Mouse (Mus musculus): ENCODE data around the gene Tmem26.
"Not testable (repeated sequence)": the region's sequence is repeated elsewhere in the genome, so short reads cannot be mapped to it uniquely, and the experiment has no call there.

Tmem26 gene

DNA sequence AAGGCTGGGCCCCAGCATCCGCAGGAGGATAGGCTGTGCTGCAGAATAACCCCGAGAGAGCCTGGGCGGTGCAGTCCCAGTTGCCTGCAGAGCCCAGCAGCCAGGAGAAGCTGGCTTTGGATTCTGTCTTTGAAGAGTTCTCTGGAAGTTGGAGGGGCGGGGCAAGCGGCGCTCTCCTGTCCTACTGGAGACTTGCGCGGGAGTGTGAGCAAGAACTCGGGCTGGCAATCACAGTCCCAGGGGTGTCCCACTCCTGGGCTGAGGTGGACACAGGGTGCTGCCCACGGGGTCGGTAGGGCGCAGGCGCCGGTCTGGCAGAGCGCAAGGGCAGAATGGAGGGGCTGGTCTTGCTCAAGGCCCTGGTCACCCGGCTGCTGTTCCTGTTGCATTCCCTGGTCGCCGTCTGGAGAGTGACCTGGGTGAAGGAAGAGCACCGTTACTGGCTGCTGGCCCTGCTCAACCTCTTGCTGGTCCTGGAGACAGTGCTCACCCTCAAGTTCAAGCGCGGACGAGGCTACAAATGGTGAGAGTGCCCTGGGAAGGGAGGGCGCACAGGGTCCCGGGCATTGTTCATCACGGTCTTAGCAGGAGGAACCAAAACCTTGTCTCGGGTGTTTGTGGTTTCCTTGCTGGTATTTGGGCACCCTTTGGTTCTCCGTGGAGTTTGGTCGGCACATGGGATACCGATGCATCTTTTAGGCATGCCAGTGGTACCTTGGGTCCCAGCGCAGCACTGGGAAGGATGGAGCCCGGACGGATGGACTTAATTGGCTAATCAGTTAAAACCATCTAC is at the start of gene Tmem26:
TSS of gene Tmem26 (plus strand) at position 79 of the 793 bp plus-strand sequence.
- peak; percentile 51 for DNase-seq (ENCODE audit: extremely low spot score, low spot score)

DNA sequence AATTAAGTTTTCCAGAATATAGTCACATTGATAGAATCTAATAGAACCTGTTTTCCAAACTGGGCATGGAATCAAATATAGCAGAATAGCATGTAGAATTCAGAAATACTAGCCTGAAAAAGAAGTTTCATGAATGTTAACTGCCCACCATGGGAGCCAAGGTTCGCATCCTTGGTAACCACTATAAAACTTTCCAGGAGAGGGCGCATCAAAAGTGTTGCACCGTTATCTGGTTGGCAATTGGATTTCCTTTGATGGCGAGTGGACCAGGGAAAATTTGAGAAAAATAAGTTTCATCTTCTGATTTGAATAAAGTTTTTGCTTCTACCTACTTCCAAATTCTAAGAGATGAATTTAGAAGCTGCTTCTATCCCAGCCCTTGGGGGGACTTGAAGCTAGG is 44.8 kb upstream of the Tmem26 start:
- no peak for DNase-seq (ENCODE audit: extremely low spot score, low spot score)

DNA sequence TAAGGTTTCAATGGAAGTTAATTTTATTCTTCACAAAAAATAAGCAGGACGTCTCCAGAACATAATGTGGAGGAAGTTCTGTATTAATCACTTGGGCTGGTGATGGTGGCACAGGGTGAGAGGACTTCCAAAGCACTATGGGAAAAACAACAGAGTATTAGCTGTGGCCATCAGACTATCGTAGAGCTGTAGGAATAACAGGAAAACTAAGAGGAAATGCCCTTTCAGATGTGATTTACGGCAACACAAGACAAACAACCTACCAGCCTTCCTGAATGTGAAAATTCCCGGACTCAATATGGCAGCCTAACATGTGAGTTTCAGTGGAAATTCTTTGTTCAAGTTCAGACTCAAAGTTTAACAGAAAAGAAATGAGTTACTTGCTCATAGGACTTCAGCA is 42.2 kb upstream of the Tmem26 start:
- DNase-seq (ENCODE audit: extremely low spot score, low spot score), result no peak

- DNase-seq (ENCODE audit: extremely low spot score, low spot score), result no peak
Observed at GRCm38 (mm10) chr10:68685510-68685909, 37.9 kb upstream of the Tmem26 start.

GRCm38 (mm10) chr10:68691116-68691515 is 32.3 kb upstream of the Tmem26 start:
- no peak for DNase-seq (ENCODE audit: extremely low spot score, low spot score)

GRCm38 (mm10) chr10:68692401-68692800 is 31.0 kb upstream of the Tmem26 start:
- no peak for DNase-seq (ENCODE audit: extremely low spot score, low spot score)

DNA sequence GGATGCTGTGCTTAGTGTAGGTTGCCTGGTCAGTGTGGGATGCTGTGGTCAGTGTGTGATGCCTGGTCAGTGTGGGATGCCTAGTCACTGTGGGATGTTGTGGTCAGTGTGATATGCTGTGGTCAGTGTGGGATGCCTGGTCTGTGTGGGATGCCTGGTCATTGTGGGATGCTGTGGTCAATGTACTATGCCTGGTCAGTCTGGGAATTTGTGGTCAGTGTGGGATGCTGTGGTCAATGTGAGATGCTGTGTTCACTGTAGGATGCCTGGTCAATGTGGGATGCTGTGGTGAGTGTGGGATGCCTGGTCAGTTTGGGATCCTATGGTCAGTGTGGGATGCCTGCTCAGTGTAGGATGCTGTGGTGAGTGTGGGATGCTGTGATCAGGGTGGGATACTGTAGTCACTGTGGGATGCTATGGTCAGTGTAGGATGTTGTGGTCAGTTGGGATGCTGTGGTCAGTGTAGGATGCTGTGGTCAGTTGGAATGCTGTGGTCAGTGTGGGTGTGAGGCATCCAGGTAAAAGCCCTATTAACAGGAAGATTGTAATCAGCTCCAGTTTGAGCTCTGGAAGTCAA is 27.6 kb upstream of the Tmem26 start:
- no peak for DNase-seq (ENCODE audit: extremely low spot score, low spot score)

GRCm38 (mm10) chr10:68704268-68704667 is 19.2 kb upstream of the Tmem26 start:
- DNase-seq (ENCODE audit: extremely low spot score, low spot score), result no peak

DNA sequence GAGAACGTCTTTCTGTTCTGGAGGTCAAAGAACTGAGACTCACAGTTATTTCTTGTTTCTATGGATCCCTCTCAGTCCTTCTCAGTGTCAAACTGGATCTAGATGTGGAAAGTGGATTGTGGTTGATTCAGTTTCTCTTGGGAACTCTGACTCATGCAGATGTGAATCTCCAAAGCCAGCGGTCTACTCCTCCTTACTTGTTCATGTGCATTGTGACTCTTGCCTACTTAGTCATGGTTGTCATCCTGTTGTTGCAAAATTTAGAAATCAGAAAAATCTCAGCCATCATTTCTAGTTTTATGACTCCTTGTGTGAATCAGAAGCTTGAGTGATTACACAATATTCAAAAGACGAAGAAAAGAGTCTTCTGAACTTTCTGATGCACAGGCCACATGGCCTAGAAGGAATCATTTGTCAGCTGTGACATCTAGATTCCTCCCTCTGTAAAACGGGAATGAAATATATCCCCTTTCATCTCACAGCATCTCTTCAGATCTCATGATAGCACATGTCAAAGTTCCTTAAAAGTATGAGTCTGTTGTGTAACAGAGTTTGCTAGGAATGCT is 17.9 kb upstream of the Tmem26 start:
- no peak for DNase-seq (ENCODE audit: extremely low spot score, low spot score)

DNA sequence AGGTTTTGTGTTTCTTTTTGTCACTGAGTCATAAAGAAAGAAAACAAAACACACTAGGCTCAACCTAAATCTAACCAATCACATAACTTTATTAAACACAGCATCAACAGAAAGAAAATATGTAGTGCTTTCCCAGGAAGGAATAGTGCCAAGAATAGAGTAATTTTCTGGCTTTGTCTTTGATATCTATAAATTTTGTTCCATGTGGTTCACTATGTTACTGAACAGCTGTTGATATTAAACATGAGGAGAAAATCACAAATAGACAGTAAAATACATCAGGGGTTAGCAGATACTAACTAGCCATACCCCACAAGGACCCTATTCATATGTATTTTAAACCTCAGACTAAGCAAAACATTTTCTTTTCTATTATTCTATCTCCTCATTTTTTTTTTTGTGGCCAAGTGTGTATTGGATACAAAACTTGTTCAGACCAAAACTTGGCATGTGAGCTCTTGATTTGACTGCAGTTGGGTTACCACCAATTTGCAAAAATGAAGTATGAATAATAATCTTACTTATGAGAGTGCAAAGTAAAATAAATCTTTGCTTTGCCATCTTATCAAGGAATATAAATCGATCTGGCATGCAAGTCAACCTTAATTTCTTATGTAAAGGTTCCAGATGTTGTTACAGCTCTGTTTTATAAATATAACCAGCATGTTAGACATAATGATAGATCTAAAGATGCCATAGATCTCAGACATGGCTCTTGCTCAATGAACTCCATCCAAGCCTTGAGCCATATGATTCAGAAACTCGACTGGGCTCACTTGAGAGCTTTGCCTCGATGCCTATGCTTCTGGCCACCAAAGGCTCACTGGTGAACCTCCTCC is 16.2 kb upstream of the Tmem26 start:
- no peak for DNase-seq (ENCODE audit: extremely low spot score, low spot score)

DNA sequence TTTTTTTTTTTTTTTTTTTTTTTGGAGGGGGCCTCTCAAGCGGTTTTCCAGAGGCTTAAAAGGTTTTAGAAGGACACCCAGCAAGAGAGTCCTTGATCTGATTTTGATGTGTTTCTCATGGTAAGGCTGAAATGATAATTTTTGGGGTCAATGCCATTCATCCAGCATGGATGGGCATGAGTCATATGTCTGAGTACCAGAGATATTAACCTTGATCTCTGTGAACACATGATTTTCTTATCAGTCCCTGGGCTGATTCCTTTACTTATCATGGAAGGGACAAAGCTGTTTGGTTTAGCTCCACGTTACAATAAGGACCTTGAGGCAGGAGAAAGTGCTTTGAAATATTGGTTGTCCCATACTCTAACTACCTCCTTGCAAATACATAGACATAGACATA is 10.5 kb upstream of the Tmem26 start:
- DNase-seq (ENCODE audit: extremely low spot score, low spot score), result no peak

DNA sequence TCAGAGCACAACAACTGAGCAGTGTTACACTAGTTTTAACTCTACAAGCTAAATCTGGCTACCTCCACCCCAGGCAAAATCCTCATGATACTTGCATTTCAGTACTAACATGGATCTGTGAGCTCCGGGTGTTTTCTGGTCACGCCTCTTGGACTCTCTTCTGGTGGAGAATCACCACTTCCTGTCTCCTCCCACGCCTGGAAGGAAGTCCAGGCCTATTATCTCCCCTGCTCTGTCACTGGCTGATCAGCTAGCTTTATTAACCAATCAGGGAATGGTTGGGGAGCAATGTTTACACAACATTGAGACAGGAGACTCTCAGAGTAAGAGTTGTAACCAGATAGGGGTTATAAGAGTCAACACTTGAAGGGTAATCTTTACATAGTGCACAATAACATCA is 9.1 kb upstream of the Tmem26 start:
- no peak for DNase-seq (ENCODE audit: extremely low spot score, low spot score)

DNA sequence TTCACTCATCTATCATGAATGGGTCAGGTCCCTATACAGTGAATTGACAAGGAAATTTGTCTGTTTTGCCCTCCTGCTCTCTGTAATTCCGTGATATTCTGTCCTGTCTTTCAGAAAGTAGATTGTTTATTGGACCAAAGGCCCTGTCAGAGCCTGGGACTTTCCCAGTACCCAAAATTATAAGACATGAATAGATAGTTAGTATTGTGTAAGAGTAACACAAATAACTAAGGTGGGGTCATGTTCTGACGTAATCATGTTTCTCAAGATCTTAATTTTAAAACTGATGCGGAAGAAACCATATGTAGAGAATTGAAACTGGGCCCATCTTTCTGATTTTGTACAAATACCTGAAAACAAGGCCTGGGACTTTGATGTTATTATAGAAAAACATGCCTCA is 8.1 kb upstream of the Tmem26 start:
- DNase-seq (ENCODE audit: extremely low spot score, low spot score), result no peak

DNA sequence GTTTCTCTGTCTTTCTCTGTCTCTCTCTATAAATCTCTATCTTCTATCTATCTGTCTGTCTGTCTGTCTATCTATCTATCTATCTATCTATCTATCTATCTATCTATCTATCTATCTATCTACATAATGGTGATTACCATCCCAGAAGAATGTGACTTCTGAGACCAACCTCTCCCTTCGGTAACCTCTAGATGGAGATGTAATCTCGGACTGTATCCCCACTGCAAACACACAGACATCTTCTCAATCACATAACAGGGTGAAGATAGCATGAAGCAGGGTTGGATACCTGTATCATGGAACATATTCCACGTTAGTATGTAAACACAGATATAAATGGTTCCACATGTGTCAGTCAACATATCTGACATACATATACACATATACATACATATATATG is 5.1 kb upstream of the Tmem26 start:
- DNase-seq (ENCODE audit: extremely low spot score, low spot score), result no peak

- DNase-seq (ENCODE audit: extremely low spot score, low spot score), result no peak
Observed at GRCm38 (mm10) chr10:68720887-68721400, 2.5 kb upstream of the Tmem26 start.

- DNase-seq (ENCODE audit: extremely low spot score, low spot score), result no peak
Observed at GRCm38 (mm10) chr10:68723015-68723414, 431 bp upstream of the Tmem26 start.

- DNase-seq (ENCODE audit: extremely low spot score, low spot score), result peak; percentile 46
Observed at GRCm38 (mm10) chr10:68724361-68724720, 895 bp downstream of the Tmem26 start.

GRCm38 (mm10) chr10:68727464-68727863 is 4.0 kb downstream of the Tmem26 start:
- DNase-seq (ENCODE audit: extremely low spot score, low spot score), result no peak

DNA sequence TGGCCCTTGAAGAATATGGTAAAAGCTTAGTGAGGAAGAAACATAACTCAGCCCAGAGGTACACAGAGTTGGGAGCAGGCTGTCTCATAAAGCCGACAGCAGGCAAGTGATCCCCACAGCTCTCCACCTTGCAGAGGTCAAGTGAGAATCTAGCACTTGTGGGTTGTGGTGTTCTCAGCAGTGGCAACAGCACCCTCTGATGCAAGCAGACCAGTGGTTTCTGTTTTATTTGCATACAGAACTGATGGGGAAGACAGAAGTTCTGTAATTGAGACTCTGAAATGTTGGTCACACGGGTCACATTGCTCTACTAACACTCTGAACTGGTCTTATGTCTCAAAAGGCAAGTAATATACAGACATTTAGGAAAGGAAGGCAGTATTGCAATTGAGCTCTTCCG is 12.2 kb downstream of the Tmem26 start:
- DNase-seq (ENCODE audit: extremely low spot score, low spot score), result no peak

GRCm38 (mm10) chr10:68737391-68737790 is 13.9 kb downstream of the Tmem26 start:
- no peak for DNase-seq (ENCODE audit: extremely low spot score, low spot score)

- not testable (repeated sequence) for DNase-seq (ENCODE audit: extremely low spot score, low spot score)
Observed at GRCm38 (mm10) chr10:68738981-68739380, 15.5 kb downstream of the Tmem26 start.

- no peak for DNase-seq (ENCODE audit: extremely low spot score, low spot score)
Observed at GRCm38 (mm10) chr10:68740251-68740650, 16.8 kb downstream of the Tmem26 start.
